Mouse (Mus musculus): ENCODE measurements around the gene Rora. TPM values are rescaled to one million over a fixed set of nuclear protein-coding genes. Genes with fewer than 3 reads are reported as not detected.

Gene Rora
- polyA plus RNA-seq, 1 experiment from 2014 or later, result 8.9 TPM

DNA sequence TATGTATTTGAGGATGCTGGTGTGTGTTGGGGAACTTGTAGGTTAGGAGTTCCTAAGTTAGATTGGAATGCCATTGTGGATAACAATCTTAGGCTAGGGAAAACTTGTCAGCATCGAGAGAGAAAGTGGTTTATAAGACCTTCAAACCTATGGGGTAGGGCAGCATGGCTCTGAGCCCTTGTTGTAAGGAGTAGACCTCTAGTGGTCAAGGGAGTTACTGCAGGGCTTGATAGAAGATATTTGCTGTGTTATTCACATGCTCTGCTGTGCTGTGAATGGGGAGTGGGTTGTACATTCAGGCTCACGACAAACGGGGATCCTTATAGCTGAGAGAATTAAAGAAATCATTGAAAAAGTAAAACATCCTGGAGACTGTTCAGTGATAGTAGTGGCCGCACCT, 35.8 kb downstream of the Rora start:
- WGBS, result 36% methylated on average over 4 of the region's 4 CpGs
- ATAC-seq (ENCODE audit: low FRiP score, low read depth), result no peak
- no peaks in the 10 kb centered on the region for H3K36me3 ChIP-seq

DNA sequence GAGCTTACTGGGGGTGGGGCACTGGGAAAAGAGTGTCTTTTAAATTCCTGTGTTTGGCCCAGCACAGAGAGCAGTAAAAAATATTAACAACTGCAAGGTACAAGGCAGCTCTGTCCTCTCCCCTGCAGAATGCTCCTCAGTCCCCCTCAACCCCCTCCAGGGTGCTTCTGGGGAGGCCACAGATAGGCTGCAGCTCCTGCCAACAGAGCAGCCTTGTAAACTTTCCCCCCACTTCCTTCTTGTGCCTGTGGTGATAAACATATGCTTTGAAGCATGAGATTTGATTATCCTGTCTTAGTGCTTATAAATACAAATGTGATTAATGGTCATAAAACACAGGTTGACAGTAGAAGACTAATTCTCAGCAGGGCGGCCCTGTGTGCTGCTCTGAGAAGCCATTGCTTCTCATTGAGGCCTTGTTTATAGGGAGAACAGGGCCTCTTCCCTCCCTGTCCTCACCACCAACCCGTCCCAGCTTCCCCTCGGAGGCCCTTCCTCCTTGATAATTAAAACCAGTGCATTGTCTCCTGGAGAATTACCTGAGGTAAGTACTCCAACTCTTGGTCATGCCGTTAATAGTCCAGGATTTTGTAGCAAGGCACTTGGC, 41.4 kb downstream of the Rora start:
- WGBS, result 46% methylated on average over 4 of the region's 4 CpGs
- Histone ChIP-seq H3K27ac (replicated peaks) (no peak overlapping the region), H3K9ac (replicated peaks) (no peak overlapping the region), H3K4me2 (replicated peaks) (no peak overlapping the region), H3K4me3 (no peak overlapping the region), H3K27me3 (no peaks in the 10 kb centered on the region), H3K4me1 (peaks cover 13% of the 10 kb centered on the region), H3K9me3 (no peaks in the 10 kb centered on the region), H3K36me3 (no peaks in the 10 kb centered on the region)
- no peak for ATAC-seq (ENCODE audit: low FRiP score, low read depth)

More for the DNA sequence above, 35.8 kb downstream of the Rora start:
- H3K4me1 ChIP-seq, result peaks cover 26% of the 10 kb centered on the region
- no peak overlapping the region for H3K27ac ChIP-seq (replicated peaks)
- H3K9ac ChIP-seq (replicated peaks), result no peak overlapping the region
- H3K4me3 ChIP-seq, result no peak overlapping the region
- no peaks in the 10 kb centered on the region; the same call in 1 of the 2 replicates for H3K27me3 ChIP-seq
- H3K4me2 ChIP-seq (replicated peaks), result no peak overlapping the region
- H3K9me3 ChIP-seq, result no peaks in the 10 kb centered on the region

GRCm38 (mm10) chr9:68695496-68695969, 41.9 kb downstream of the Rora start:
- WGBS, result 64% methylated on average over 16 of the region's 16 CpGs
- H3K4me1 ChIP-seq, result peaks cover 13% of the 10 kb centered on the region
- no peak overlapping the region for H3K4me3 ChIP-seq
- no peak overlapping the region for H3K9ac ChIP-seq (replicated peaks)
- no peak overlapping the region for H3K4me2 ChIP-seq (replicated peaks)
- no peak for ATAC-seq (ENCODE audit: low FRiP score, low read depth)
- H3K9me3 ChIP-seq, result no peaks in the 10 kb centered on the region
- H3K27me3 ChIP-seq, result no peaks in the 10 kb centered on the region
- H3K27ac ChIP-seq (replicated peaks), result no peak overlapping the region
- no peaks in the 10 kb centered on the region for H3K36me3 ChIP-seq

DNA sequence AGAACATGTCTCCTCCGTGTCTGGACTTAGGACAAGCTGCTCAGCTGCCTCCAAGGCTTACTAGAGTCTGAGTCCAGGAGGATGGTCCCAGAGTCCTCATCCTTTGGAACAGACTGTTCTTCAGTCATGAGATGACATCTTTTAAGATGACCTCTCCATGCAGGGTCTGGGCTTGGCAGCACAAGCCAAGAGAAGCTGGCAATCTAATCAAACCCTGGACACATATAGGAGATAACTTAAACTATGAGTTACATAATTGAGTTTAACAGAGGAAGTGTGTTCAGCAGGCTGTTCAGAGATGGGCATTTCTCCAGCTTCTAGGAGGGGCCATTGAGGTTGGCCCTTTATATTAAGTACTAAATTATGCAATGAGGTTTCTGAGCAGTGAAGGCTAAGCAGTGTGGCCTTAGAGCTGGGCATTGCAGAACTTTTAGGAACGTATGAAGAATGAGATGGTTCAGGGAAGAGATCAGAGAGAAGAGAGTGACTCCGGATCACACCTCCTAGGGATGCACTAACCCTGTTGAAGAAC, 42.9 kb downstream of the Rora start:
- Histone ChIP-seq H3K9ac (replicated peaks) (no peak overlapping the region), H3K9me3 (no peaks in the 10 kb centered on the region), H3K27ac (replicated peaks) (no peak overlapping the region), H3K27me3 (no peaks in the 10 kb centered on the region), H3K4me1 (peaks cover 13% of the 10 kb centered on the region), H3K4me3 (no peak overlapping the region), H3K4me2 (replicated peaks) (no peak overlapping the region), H3K36me3 (no peaks in the 10 kb centered on the region)
- no peak for ATAC-seq (ENCODE audit: low FRiP score, low read depth)
- 86% methylated on average over 3 of the region's 3 CpGs for WGBS

DNA sequence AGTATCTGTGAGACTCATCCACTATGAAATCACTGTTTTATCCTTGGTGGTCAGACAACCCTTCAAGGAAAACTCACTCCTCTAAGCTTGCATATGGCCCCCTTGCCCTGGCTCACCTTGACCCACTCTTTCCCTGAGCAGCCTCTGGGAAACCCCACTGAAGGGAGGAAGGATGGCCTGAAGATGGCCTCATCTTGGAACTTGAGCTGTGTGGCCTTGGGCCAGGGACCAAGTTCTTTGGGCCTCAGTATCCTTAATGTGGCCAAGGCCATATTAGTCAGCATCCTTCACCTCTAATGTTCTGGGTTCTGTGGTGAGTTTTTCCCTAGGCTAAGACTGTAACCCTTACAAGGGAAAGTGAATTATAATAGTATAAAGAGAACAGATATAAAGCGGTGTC, 45.8 kb downstream of the Rora start:
- Histone ChIP-seq H3K27ac (replicated peaks) (no peak overlapping the region), H3K4me1 (peaks cover 17% of the 10 kb centered on the region), H3K36me3 (no peaks in the 10 kb centered on the region), H3K4me2 (replicated peaks) (no peak overlapping the region), H3K27me3 (no peaks in the 10 kb centered on the region), H3K9ac (replicated peaks) (no peak overlapping the region), H3K4me3 (no peak overlapping the region), H3K9me3 (no peaks in the 10 kb centered on the region)
- ATAC-seq (ENCODE audit: low FRiP score, low read depth), result no peak
- 89% methylated on average over 1 of the region's 1 CpGs for WGBS

DNA sequence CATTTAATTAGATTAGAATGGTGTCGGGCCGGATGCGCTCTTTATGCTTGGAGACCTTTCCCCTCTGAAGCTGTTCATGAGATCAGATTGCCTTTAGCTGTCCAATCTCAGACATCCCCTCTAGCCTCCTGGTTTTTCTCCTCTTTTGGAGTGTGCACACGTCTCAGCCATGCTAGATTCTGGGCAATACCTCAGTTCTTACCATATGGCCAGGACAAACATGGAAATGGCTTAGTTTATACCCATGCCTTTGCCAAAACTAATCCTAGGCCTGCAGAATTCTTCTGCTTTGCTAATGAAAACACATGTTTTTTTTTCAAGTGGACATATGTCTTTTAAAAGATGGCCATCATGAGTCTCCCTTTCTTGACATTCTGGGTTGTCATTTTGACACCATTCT, 46.3 kb downstream of the Rora start:
- Histone ChIP-seq H3K4me2 (replicated peaks) (no peak overlapping the region), H3K27ac (replicated peaks) (no peak overlapping the region), H3K27me3 (no peaks in the 10 kb centered on the region), H3K36me3 (no peaks in the 10 kb centered on the region), H3K9ac (replicated peaks) (no peak overlapping the region), H3K4me1 (peaks cover 14% of the 10 kb centered on the region), H3K4me3 (no peak overlapping the region), H3K9me3 (no peaks in the 10 kb centered on the region)
- WGBS, result 55% methylated on average over 4 of the region's 4 CpGs
- ATAC-seq (ENCODE audit: low FRiP score, low read depth), result no peak

DNA sequence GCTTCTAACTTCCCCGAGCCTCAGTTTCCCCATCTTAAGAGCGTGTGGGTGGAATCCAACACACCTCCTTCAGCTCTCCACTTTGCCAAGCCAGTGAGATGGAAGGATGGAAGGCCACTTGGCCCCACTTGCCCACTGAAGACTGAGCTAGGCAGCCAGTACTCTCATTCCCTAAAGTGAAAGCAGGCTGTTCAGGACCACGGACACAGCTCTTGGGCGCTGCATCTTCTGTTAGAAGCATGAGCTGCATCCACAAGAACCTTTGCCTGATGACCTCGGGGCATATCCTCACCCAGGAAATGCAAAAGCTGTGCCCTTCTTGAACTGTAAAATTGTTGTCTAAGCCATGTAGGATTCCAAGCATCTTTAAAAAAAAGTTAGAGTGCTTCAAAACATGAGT, 54.0 kb downstream of the Rora start:
- 65% methylated on average over 5 of the region's 5 CpGs for WGBS
- H3K9me3 ChIP-seq, result no peaks in the 10 kb centered on the region
- no peak for ATAC-seq (ENCODE audit: low FRiP score, low read depth)
- no peak overlapping the region for H3K9ac ChIP-seq (replicated peaks)
- no peak overlapping the region for H3K4me2 ChIP-seq (replicated peaks)
- H3K4me3 ChIP-seq, result no peak overlapping the region
- no peaks in the 10 kb centered on the region for H3K27me3 ChIP-seq
- no peaks in the 10 kb centered on the region for H3K36me3 ChIP-seq
- no peak overlapping the region for H3K27ac ChIP-seq (replicated peaks)
- H3K4me1 ChIP-seq, result peaks cover 4% of the 10 kb centered on the region; the same call in 1 of the 2 replicates

DNA sequence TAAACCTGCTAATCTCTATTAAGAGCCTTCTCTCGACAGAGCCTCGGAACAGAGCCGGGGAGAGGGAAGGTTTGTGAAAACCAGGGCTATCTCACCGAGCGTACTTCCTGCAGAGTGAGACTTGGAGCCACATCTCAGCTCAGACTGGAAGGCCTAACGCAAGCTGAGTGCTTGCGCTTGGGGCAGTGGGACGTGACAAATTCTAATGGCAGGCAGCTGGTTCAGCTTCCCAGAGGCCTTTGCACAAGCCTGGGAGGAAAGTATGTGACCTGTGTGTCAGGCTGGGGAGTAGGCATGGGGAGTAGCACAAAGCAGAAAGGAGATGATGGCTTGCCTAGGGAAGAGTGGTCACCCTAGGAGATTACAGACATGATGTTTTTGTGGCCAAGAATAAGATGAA, 55.6 kb downstream of the Rora start:
- 59% methylated on average over 8 of the region's 8 CpGs for WGBS

GRCm38 (mm10) chr9:68710893-68711654, 57.5 kb downstream of the Rora start:
- Histone ChIP-seq H3K4me3 (no peak overlapping the region), H3K4me2 (replicated peaks) (no peak overlapping the region), H3K4me1 (no peaks in the 10 kb centered on the region; the same call in 1 of the 2 replicates), H3K27me3 (no peaks in the 10 kb centered on the region), H3K9ac (replicated peaks) (no peak overlapping the region), H3K36me3 (no peaks in the 10 kb centered on the region), H3K9me3 (no peaks in the 10 kb centered on the region), H3K27ac (replicated peaks) (no peak overlapping the region)
- no peak for ATAC-seq (ENCODE audit: low FRiP score, low read depth)
- WGBS, result 81% methylated on average over 14 of the region's 14 CpGs

More for the DNA sequence above, 55.6 kb downstream of the Rora start:
- no peaks in the 10 kb centered on the region; the same call in 1 of the 2 replicates for H3K4me1 ChIP-seq
- H3K4me2 ChIP-seq (replicated peaks), result no peak overlapping the region
- no peaks in the 10 kb centered on the region for H3K27me3 ChIP-seq
- ATAC-seq (ENCODE audit: low FRiP score, low read depth), result no peak
- H3K9me3 ChIP-seq, result no peaks in the 10 kb centered on the region
- H3K27ac ChIP-seq (replicated peaks), result no peak overlapping the region
- no peak overlapping the region for H3K9ac ChIP-seq (replicated peaks)
- H3K4me3 ChIP-seq, result no peak overlapping the region
- H3K36me3 ChIP-seq, result no peaks in the 10 kb centered on the region

DNA sequence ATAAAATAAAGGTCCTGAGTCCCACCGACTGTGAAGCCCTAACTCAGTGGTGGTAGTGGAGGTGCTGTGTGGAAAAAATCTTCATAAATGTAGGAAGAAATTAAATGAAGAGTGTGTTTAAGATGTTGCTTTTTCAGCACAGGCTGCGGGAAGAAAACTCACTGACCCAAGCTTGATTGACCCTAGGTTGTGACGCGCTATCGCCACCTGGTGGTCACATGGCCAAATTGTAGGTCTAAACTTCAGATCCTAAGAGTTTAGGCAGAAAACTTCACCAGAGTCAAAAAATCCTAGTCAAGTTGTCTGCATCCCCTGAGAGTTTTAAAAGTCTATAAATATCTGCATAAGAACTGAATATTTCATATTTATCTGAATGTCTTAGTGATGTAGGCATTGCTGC, 63.4 kb downstream of the Rora start:
- Histone ChIP-seq H3K4me3 (no peak overlapping the region), H3K9me3 (no peaks in the 10 kb centered on the region), H3K36me3 (no peaks in the 10 kb centered on the region), H3K27ac (replicated peaks) (no peak overlapping the region), H3K4me1 (no peaks in the 10 kb centered on the region), H3K27me3 (no peaks in the 10 kb centered on the region), H3K4me2 (replicated peaks) (no peak overlapping the region), H3K9ac (replicated peaks) (no peak overlapping the region)
- WGBS, result 17% methylated on average over 5 of the region's 5 CpGs
- no peak for ATAC-seq (ENCODE audit: low FRiP score, low read depth)

DNA sequence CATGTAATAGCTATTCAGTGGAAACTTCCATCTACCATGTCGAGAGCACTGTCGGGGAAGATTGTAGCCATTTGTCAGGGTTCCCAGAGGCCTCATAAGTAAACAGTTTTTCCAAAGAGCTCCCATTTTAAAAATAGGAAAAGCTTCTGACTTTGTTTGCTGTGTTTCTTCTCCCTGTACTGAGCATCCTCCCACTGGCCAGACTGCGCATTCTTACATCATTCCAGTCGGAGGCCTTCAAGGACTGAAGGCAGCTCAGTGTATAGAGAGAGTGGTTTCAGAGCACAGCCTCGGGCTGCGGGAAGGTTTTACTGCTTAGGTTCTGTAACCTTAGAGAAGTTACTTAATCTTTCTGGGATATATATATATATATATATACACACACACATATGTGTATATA, 64.8 kb downstream of the Rora start:
- Histone ChIP-seq H3K4me3 (no peak overlapping the region), H3K27ac (replicated peaks) (no peak overlapping the region), H3K4me1 (no peaks in the 10 kb centered on the region), H3K9me3 (no peaks in the 10 kb centered on the region), H3K36me3 (no peaks in the 10 kb centered on the region), H3K9ac (replicated peaks) (no peak overlapping the region), H3K27me3 (no peaks in the 10 kb centered on the region), H3K4me2 (replicated peaks) (no peak overlapping the region)
- WGBS, result 90% methylated on average over 6 of the region's 6 CpGs
- no peak for ATAC-seq (ENCODE audit: low FRiP score, low read depth)

GRCm38 (mm10) chr9:68719286-68719685, 65.7 kb downstream of the Rora start:
- no peak overlapping the region for H3K4me2 ChIP-seq (replicated peaks)
- no peaks in the 10 kb centered on the region for H3K4me1 ChIP-seq
- H3K27me3 ChIP-seq, result no peaks in the 10 kb centered on the region
- no peak overlapping the region for H3K27ac ChIP-seq (replicated peaks)
- no peak overlapping the region for H3K9ac ChIP-seq (replicated peaks)
- ATAC-seq (ENCODE audit: low FRiP score, low read depth), result no peak
- no peaks in the 10 kb centered on the region for H3K9me3 ChIP-seq
- no peaks in the 10 kb centered on the region for H3K36me3 ChIP-seq
- no peak overlapping the region for H3K4me3 ChIP-seq
- WGBS, result 90% methylated on average over 9 of the region's 9 CpGs

Measured in midbrain, embryonic 12.5 days (tissue).